Comparison of ENCODE assay signal across 12 mouse cellular contexts in genomic region chr16:38132210-38132609, GRCm38 (mm10). TPM values are rescaled to one million over a fixed set of nuclear protein-coding genes. Genes with fewer than 3 reads are reported as not detected.
DNase-seq lines count a peak whose midpoint lies in the region; ATAC-seq and TF ChIP-seq lines count a peak whose summit lies in the region.
"Had no signal": no experiment of that assay in that cellular context is flagged by ENCODE, and none has a peak within 500 bp of the region (broad histone marks: within the 10 kb centered on the region; RNA-seq: fewer than 3 reads in every experiment).

No protein-coding gene starts in this region.

- no peaks in the 10 kb centered on the region for H3K9me3 ChIP-seq in heart, embryonic 10.5 days
- no peaks in the 10 kb centered on the region for H3K9me3 ChIP-seq in kidney, postnatal 0 days (replicated peaks; ENCODE audit: low read length)
- H3K9me3 ChIP-seq in CH12.LX (replicated peaks; ENCODE audit: low read length) = no peaks in the 10 kb centered on the region
- no peaks in the 10 kb centered on the region for H3K9me3 ChIP-seq in liver, embryonic 12.5 days (replicated peaks)
- H3K9me3 ChIP-seq: embryonic facial prominence, embryonic 13.5 days; limb, embryonic 13.5 days had no signal

- no peak for TF ChIP-seq RAD21 in CH12.LX (IDR thresholded peaks at IDR 0.05; ENCODE audit: low read depth, low read length)

- dilution Hi-C loops in CH12.LX (cut with MboI; ENCODE audit: extremely low pct_ligation_motif_present, extremely low pct_unique_long_range_greater_than_20kb, low sequenced_read_pairs) = no loop called here

- H3K4me1 ChIP-seq in heart, embryonic 10.5 days = peaks cover 66% of the 10 kb centered on the region
- H3K4me1 ChIP-seq in kidney, postnatal 0 days (replicated peaks; ENCODE audit: insufficient read depth, low read length) = peaks cover 27% of the 10 kb centered on the region
- peaks cover 9 to 52% of the 10 kb centered on the region in 2 experiments for H3K4me1 ChIP-seq in CH12.LX (ENCODE audit: control insufficient read depth in 1 of 2, insufficient read depth in 2 of 2)
- H3K4me1 ChIP-seq in liver, embryonic 12.5 days = peaks cover 59% of the 10 kb centered on the region

- no peaks in the 10 kb centered on the region for H3K27me3 ChIP-seq in heart, embryonic 10.5 days (ENCODE audit: insufficient read depth, poor library complexity, severe bottlenecking)
- no peaks in the 10 kb centered on the region for H3K27me3 ChIP-seq in kidney, postnatal 0 days (ENCODE audit: insufficient read depth, low read length)
- no peaks in the 10 kb centered on the region for H3K27me3 ChIP-seq in CH12.LX (replicated peaks)
- H3K27me3 ChIP-seq in liver, embryonic 12.5 days (replicated peaks) = no peaks in the 10 kb centered on the region
- H3K27me3 ChIP-seq: embryonic facial prominence, embryonic 13.5 days; limb, embryonic 13.5 days had no signal

- H3K4me3 ChIP-seq in heart, embryonic 10.5 days = no peak overlapping the region
- H3K4me3 ChIP-seq in kidney, postnatal 0 days (replicated peaks; ENCODE audit: low read depth, low read length) = no peak overlapping the region
- H3K4me3 ChIP-seq in CH12.LX (replicated peaks in 1 of 3; ENCODE audit: low read depth in 2 of 3, low read length in 2 of 3, poor library complexity in 1 of 3) = peak overlapping the region; percentile 30 to 60 (median 34)
- H3K4me3 ChIP-seq in liver, embryonic 12.5 days = no peak overlapping the region
- H3K4me3 ChIP-seq: embryonic facial prominence, embryonic 13.5 days; limb, embryonic 13.5 days had no signal

- no peak for TF ChIP-seq POLR2A in CH12.LX (IDR thresholded peaks at IDR 0.05; ENCODE audit: low read depth, low read length)

- ATAC-seq in kidney, postnatal 0 days (replicated peaks; ENCODE audit: low FRiP score, low read depth) = no peak
- no peak for ATAC-seq in liver, embryonic 12.5 days

- peak overlapping the region; percentile 46 for H3K4me2 ChIP-seq in kidney, postnatal 0 days (ENCODE audit: low read length)
- peak overlapping the region; percentile 84 for H3K4me2 ChIP-seq in CH12.LX (ENCODE audit: insufficient read depth, low read depth, poor library complexity, severe bottlenecking)
- peak overlapping the region; percentile 40 for H3K4me2 ChIP-seq in liver, embryonic 12.5 days
- H3K4me2 ChIP-seq: limb, embryonic 13.5 days had no signal

- TF ChIP-seq CTCF in kidney, postnatal 0 days (IDR thresholded peaks at IDR 0.05; ENCODE audit: low read depth) = no peak
- no peak for TF ChIP-seq CTCF in CH12.LX (conservative IDR thresholded peaks at IDR 0.05 in 1 of 2, IDR thresholded peaks at IDR 0.05 in 1 of 2; ENCODE audit: low read depth in 2 of 2, low read length in 2 of 2)

- no peak for DNase-seq in heart, embryonic 10.5 days (ENCODE audit: low spot score)
- DNase-seq in heart, adult 11 months = no peak
- no peak for DNase-seq in kidney, postnatal 0 days (ENCODE audit: low spot score)
- DNase-seq in kidney, adult 8-10 months = no peak
- no peak for DNase-seq in CH12.LX (ENCODE audit: extremely low read depth)
- DNase-seq in right cerebral cortex, postnatal 14 days = no peak
- DNase-seq in layer of hippocampus, adult 9-10 months (ENCODE audit: low spot score) = no peak
- DNase-seq: cerebellum, adult 11 months; right cerebral cortex, postnatal 25 days had no signal

- peaks cover 42% of the 10 kb centered on the region for H3K79me2 ChIP-seq in CH12.LX (replicated peaks; ENCODE audit: control insufficient read depth, extremely low read depth, insufficient read depth, poor library complexity, severe bottlenecking)

- in situ Hi-C loops in CH12.LX (cut with MboI; ENCODE audit: low pct_ligation_motif_present, low pct_unique_long_range_greater_than_20kb, low sequenced_read_pairs) = no loop called here

- peaks cover 3% of the 10 kb centered on the region; the same call in 1 of the 2 replicates for H3K36me3 ChIP-seq in heart, embryonic 10.5 days
- no peaks in the 10 kb centered on the region for H3K36me3 ChIP-seq in kidney, postnatal 0 days (ENCODE audit: insufficient read depth, low read length)
- peaks cover 0 to 21% of the 10 kb centered on the region in 2 experiments for H3K36me3 ChIP-seq in CH12.LX (replicated peaks in 1 of 2; ENCODE audit: control insufficient read depth in 1 of 2, insufficient read depth in 1 of 2, low read length in 1 of 2)
- H3K36me3 ChIP-seq in liver, embryonic 12.5 days = peaks cover 8% of the 10 kb centered on the region; the same call in 1 of the 2 replicates

- H3K27ac ChIP-seq in heart, embryonic 10.5 days = peak overlapping the region; percentile 72
- H3K27ac ChIP-seq in kidney, postnatal 0 days = peak overlapping the region; percentile 55
- no peak overlapping the region for H3K27ac ChIP-seq in CH12.LX (ENCODE audit: insufficient read depth, low read depth)
- H3K27ac ChIP-seq in liver, embryonic 12.5 days = no peak overlapping the region
- H3K27ac ChIP-seq: limb, embryonic 13.5 days had no signal

- WGBS in heart, embryonic 10.5 days = 64% methylated on average over 7 of the region's 7 CpGs
- 45% methylated on average over 7 of the region's 7 CpGs for WGBS in kidney, postnatal 0 days
- WGBS in liver, embryonic 12.5 days (ENCODE audit: insufficient replicate concordance) = 58% methylated on average over 7 of the region's 7 CpGs

- no peak for TF ChIP-seq EP300 in CH12.LX (IDR thresholded peaks at IDR 0.05; ENCODE audit: low read length)

- no peak overlapping the region for H3K9ac ChIP-seq in kidney, postnatal 0 days (ENCODE audit: low read depth, low read length)
- peak overlapping the region; percentile 95 for H3K9ac ChIP-seq in CH12.LX (ENCODE audit: insufficient read depth, low read depth)
- no peak overlapping the region for H3K9ac ChIP-seq in liver, embryonic 12.5 days
- H3K9ac ChIP-seq: embryonic facial prominence, embryonic 13.5 days; limb, embryonic 13.5 days had no signal

TF ChIP-seq in CH12.LX, 34 proteins besides CTCF, POLR2A, EP300 and RAD21:
- TF ChIP-seq ZKSCAN1 (IDR thresholded peaks at IDR 0.05; ENCODE audit: borderline replicate concordance, low read depth, low read length) (no peak), CHD2 (IDR thresholded peaks at IDR 0.05; ENCODE audit: low read length) (no peak), MAZ (IDR thresholded peaks at IDR 0.05; ENCODE audit: low read depth, low read length) (0 out of 2 replicates have a peak, but pooled peaks have one; percentile 5)

RNA-seq across cellular contexts. Expression of gene Gsk3b, which starts 43.4 kb away (rescaled TPM):
- 39.3 and 47.8 TPM in 2 replicates for polyA plus RNA-seq in heart, embryonic 10.5 days (2016; fragmentation: Nextera tagmentation; extraction: Ambion mirVana)
- polyA plus RNA-seq in kidney, postnatal 0 days (2015; fragmentation: Nextera tagmentation; extraction: Ambion mirVana) = 43.8 and 48.7 TPM in 2 replicates
- total RNA-seq in CH12.LX (2012; rRNA removed) (15.5 and 15.9 TPM in 2 replicates), CH12.LX (2014; rRNA removed) (6.1 and 6.8 TPM in 2 replicates)
- 27.4 and 30.8 TPM in 2 replicates for polyA plus RNA-seq in CH12.LX (2012; ENCODE audit: insufficient read length, low read depth)
- 17.4 and 18.1 TPM in 2 replicates for polyA plus RNA-seq in liver, embryonic 12.5 days (2016; fragmentation: Nextera tagmentation; extraction: Ambion mirVana)

Comparison
In these comparisons a context has a peak if more than half of its experiments do, and no peak if none do; other contexts are left out.
1. H3K27ac ChIP-seq: peak in heart, embryonic 10.5 days (single experiment) and kidney, postnatal 0 days (single experiment); none in CH12.LX (single experiment) and liver, embryonic 12.5 days (single experiment).
2. H3K4me3 ChIP-seq: peak in CH12.LX (3 of 3); none in heart, embryonic 10.5 days (single experiment), kidney, postnatal 0 days (single experiment) and liver, embryonic 12.5 days (single experiment).
3. Peak in every context shown above with its lines, with median percentiles within 50 percentile points of each other: H3K4me2 ChIP-seq.